Mouse (Mus musculus) heart, adult 18-20 months (tissue): ENCODE measurements around the gene Stxbp4. TPM values are rescaled to one million over a fixed set of nuclear protein-coding genes. Genes with fewer than 3 reads are reported as not detected.

Experiments used
- DNase-seq, 2 experiments: peaks; one replicate each; pipeline ENCODE4 v3.0.0; 2021 to 2022; ENCODE audit warnings: mixed read lengths in 1 of 2
- total RNA-seq, 2 experiments: library from RNA; stranded (reverse); gene quantifications; 2 replicates each; pipeline ENCODE4 v1.2.3; 2021

The Stxbp4 gene
- total RNA-seq, 2 experiments from 2014 or later: 4.2 to 5.5 TPM

DNA sequence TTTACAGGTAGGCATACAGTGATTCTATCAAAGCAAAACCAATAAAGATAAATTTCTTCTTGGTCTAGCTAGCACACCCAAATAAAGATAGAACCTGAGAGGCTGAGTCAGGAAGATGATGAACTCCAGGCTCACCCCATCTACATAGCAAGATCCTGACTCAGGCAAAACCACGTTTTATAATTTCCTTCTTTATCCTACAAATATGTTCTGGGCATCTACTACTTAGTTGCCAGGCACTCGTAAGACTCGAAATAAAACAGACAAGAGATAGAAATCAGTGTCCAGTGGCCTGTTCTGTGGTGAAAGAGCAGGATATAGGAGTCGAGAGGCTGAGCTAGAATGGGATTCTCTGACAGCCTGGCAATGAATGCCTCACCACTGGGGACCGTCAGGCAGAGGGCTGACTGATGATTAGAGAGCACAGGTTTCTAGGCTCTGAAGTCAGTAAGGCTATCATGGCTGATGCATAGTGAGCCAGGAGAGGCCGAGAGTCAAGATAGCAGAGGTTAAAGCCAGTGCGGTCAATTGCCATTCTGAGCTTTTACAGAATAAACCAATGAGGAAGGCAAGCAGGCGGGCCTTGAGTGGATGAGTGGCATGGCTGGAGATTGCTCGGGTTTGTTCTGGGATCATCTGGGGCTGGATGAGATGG is 12.5 kb upstream of the Stxbp4 start:
- DNase-seq: no peak

DNA sequence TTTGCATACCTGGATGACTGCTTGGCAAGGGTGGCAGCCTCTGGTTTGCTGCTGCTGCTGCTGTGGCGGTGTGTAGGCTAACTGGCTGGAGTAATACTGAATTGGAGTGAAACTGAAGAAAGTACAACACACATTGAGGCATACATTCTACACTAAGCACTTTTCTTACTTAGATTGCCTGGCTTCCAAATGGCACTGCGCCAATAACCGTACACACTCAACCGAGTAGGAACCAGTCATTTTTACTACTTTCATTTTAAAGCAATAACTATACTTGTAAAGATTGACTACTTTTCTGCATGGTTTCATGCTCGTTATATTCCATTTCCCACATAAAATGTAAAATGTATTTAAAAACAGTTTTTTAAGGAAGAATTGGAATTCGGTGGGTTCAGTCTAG is 11.9 kb upstream of the Stxbp4 start:
- DNase-seq: no peak

- DNase-seq: peak; percentile 29 to 43
Observed at GRCm38 (mm10) chr11:90638312-90638830, 487 bp upstream of the Stxbp4 start.

GRCm38 (mm10) chr11:90634661-90635060 is 3.2 kb downstream of the Stxbp4 start:
- no peak for DNase-seq

- DNase-seq: no peak
Observed at GRCm38 (mm10) chr11:90632480-90632879, 5.4 kb downstream of the Stxbp4 start.

GRCm38 (mm10) chr11:90627751-90628150 is 10.1 kb downstream of the Stxbp4 start:
- DNase-seq: no peak

- no peak for DNase-seq
Observed at GRCm38 (mm10) chr11:90625174-90625573, 12.7 kb downstream of the Stxbp4 start.

GRCm38 (mm10) chr11:90623477-90623876 is 14.4 kb downstream of the Stxbp4 start:
- peak; percentile 17 to 75 for DNase-seq

DNA sequence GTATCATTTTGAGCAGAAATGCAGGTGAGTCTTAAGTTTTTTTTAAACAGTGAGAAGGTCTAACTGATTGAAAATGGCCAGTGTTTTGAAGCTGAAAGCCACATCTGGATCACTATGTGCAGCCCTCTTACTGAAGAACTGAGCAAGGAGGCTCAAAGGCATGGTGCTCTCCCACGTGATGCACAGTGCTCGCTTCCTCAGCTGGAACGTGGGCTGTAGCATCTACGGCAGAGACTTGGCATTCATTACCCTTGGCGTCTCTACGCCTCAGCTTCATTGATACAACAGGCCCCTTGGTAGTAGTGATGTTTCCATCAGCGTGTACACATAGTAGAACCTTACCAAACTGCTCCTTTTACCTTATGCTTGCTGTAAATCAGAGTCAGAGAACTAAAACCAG is 15.4 kb downstream of the Stxbp4 start:
- DNase-seq: no peak

- DNase-seq: no peak
Observed at GRCm38 (mm10) chr11:90622044-90622443, 15.8 kb downstream of the Stxbp4 start.

GRCm38 (mm10) chr11:90616431-90616830 is 21.5 kb downstream of the Stxbp4 start:
- peak in 1 of 2 experiments; percentile 48 for DNase-seq

DNA sequence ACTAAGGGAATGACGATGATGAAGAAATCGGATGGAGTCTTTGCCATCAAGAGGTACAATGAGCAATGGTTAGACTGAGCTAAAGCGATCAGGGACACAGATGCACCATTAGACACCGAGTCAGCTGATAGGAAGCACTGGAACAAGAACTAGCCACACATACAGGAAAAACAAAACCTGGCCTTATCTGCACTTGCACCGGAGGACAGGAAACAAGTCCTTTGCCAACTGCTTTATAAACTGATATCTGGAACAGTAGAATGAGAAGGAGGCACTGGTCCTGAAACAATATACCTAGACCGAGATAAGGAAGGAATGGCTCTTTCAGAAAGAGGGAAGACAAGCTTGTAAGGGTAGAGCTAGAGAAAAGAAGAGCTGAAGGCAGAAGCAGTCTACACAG is 23.1 kb downstream of the Stxbp4 start:
- DNase-seq: no peak

GRCm38 (mm10) chr11:90612118-90612517 is 25.8 kb downstream of the Stxbp4 start:
- no peak for DNase-seq

DNA sequence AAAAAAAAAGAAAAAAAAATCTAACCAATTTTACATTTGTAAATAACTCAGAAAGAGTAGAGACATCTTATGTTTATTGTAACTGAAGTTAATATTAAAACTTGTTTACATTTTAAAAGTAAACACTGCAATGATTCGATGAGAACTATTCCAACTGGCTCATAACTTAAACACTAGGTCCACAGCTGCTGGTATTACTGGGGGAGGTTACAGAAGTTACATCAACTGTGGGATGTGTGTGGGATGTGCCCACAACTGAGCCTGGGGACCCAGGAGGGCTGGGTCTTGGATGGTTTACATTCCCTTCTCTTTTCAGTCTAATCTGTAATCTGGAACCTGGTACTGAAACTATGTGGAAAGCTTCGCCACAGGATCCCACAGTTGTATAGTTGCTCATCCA is 34.8 kb downstream of the Stxbp4 start:
- DNase-seq: no peak

GRCm38 (mm10) chr11:90595826-90596225 is 42.1 kb downstream of the Stxbp4 start:
- DNase-seq: no peak

DNA sequence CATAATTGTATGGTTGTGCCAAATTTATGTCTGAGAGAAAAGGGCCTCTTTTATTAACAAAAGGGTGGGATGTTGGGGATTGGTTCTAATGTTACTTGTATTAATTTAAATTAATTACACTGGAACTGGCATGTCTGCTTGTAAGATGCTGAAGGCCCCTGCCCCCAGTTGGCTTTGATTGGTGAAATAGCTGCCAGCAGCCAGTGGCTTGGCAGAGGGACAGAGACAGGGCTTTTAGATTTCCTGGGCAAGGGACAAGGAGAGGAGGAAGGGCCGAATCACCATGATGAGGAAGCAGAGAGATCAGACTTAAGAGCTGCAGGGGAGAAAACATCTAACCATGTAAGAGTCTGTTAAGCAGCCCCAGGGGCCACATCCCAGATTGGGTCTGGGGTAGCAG is 46.9 kb downstream of the Stxbp4 start:
- no peak for DNase-seq

GRCm38 (mm10) chr11:90586203-90586602 is 51.7 kb downstream of the Stxbp4 start:
- DNase-seq: peak; percentile 65 to 72

DNA sequence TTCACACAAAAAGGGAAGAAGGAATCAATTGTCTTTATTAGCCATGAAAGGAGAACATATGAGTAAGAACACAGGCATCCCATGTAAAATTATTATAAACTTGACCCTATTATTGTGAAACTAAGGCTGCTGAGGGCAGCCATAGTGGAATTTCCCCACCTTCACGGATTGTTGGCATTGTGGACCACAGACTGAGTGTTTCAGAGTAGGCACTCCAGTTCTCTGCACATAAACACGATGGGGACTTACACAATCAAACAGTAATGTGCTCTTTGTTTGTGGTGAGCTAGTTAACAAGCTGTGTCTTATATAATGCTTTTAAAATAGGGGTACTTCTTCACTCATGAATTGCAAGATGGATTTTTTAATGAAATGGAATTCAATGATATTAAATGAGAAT is 52.1 kb downstream of the Stxbp4 start:
- no peak for DNase-seq

GRCm38 (mm10) chr11:90577057-90577780 is 60.7 kb downstream of the Stxbp4 start:
- DNase-seq: peak; percentile 42 to 48

DNA sequence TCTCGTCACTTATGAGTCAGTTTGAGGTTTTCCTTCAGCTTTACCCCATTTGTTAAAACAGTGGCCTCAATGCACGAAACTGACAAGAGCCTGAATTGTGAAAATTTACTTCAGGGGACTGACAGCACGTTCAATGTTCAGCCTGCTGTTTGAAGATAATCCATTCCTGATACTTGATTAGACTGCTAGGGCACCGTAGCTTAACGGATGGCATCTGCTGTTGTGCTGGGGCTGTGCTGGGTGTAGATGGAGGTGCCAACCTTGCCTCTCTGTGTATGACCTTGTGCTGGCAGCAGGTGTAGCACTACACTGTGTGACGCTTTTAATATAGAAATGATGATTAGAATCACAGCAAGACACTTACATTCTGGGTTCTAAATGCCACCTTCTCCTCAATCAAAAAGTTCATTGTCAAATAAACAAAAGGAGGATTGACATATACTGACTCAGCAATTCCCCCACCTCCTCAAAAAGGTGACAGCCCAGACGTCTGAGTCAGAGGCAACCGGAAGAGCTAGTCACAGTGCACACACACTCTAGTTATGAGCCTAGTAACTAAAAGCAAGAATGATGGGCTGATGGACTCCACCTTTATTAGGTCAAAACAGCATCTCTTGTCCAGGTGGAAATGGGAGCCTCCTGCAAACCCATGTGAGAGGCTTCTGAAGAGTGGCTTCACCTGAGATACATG is 61.5 kb downstream of the Stxbp4 start:
- DNase-seq: no peak

DNA sequence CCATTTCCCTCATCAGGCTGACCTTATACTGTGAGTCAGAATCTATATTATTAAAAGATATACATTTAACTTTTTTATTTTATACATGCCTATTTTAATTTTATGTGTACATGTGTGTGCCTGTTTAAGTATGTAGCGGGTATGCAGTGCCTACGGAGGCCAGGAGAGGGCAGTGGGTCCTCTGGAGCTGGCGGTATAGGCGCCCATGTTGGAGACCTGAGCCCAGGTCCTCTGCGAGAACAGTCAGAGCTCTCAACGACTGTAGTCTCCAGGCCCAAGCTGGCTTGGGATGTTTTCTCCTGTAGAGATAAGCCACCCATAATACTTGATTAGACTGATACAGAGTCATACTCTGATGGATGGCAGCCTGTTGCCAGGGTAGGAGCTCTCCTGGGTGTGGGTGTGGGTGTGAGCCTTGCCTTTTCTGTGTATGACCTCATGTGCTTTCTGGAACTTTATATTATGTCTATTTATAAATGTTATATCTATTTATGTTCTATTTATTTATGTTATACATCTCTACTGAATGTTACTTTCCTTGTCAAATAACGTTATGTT is 62.3 kb downstream of the Stxbp4 start:
- DNase-seq: no peak

DNA sequence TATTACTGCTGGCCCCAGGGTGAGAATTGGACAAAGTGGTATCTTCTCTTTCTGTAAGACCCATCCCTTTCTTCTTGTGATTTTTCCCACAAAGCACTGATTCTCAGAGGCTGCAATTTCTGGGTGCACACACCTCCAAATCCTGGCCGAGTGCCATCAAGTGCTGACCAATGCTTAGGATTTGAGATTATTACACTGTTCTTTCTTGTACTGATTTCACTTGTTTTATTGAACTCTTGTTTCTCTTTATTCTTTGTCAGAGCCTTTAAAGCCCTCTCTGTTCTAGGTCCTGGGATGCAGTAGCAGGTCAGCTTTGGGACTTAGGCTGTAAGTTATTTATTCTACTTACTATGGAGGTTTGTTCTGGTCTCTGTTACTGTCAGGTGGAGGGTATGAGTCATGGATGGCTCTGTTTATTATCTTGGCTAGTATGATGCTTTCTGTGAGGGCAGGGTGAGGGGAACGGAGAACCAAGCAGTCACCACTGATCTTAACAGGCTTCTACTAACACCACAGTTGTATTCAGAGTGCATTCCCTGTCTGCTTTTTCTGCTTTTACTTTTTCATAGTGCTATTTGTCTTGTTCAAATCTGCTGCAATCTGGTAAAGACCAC is 67.1 kb downstream of the Stxbp4 start:
- DNase-seq: no peak
